Mouse (Mus musculus) kidney, adult 11 months (tissue): ENCODE data around the gene Slc2a2.
"Not testable (repeated sequence)": the region's sequence is repeated elsewhere in the genome, so short reads cannot be mapped to it uniquely, and the experiment has no call there.

Source experiments
- DNase-seq: peaks from one replicate; pipeline ENCODE4 v3.0.0; 2022

The Slc2a2 gene

GRCm38 (mm10) chr3:28736981-28737380 lies 39.3 kb downstream of the Slc2a2 start:
- peak; percentile 78 for DNase-seq

- no peak for DNase-seq
Measured at GRCm38 (mm10) chr3:28740353-28740752, 42.6 kb downstream of the Slc2a2 start.

GRCm38 (mm10) chr3:28743251-28743650 lies 45.5 kb downstream of the Slc2a2 start:
- no peak for DNase-seq

GRCm38 (mm10) chr3:28745835-28746483 lies 48.3 kb downstream of the Slc2a2 start:
- DNase-seq, result peak; percentile 52

GRCm38 (mm10) chr3:28748151-28748550 lies 50.4 kb downstream of the Slc2a2 start:
- DNase-seq, result no peak

GRCm38 (mm10) chr3:28748956-28749355 lies 51.3 kb downstream of the Slc2a2 start:
- no peak for DNase-seq

- DNase-seq, result no peak
Measured at GRCm38 (mm10) chr3:28755477-28755876, 57.8 kb downstream of the Slc2a2 start.

GRCm38 (mm10) chr3:28761225-28761789 lies 63.6 kb downstream of the Slc2a2 start:
- no peak for DNase-seq

GRCm38 (mm10) chr3:28766935-28767334 lies 69.2 kb downstream of the Slc2a2 start:
- no peak for DNase-seq

- DNase-seq, result no peak
Measured at GRCm38 (mm10) chr3:28768222-28768621, 70.5 kb downstream of the Slc2a2 start.

GRCm38 (mm10) chr3:28772919-28773318 lies 75.2 kb downstream of the Slc2a2 start:
- not testable (repeated sequence) for DNase-seq

GRCm38 (mm10) chr3:28775361-28775760 lies 77.7 kb downstream of the Slc2a2 start:
- DNase-seq, result no peak

- no peak for DNase-seq
Measured at GRCm38 (mm10) chr3:28775958-28776357, 78.3 kb downstream of the Slc2a2 start.

- no peak for DNase-seq
Measured at GRCm38 (mm10) chr3:28776491-28776890, 78.8 kb downstream of the Slc2a2 start.

GRCm38 (mm10) chr3:28780511-28780910 lies 82.8 kb downstream of the Slc2a2 start:
- no peak for DNase-seq
